Mouse (Mus musculus): Measurements from ENCODE around the gene Nfia.

The Nfia gene

GRCm38 (mm10) chr4:98113289-98114024 lies 340.9 kb downstream of the Nfia start:
- no peak for DNase-seq

DNA sequence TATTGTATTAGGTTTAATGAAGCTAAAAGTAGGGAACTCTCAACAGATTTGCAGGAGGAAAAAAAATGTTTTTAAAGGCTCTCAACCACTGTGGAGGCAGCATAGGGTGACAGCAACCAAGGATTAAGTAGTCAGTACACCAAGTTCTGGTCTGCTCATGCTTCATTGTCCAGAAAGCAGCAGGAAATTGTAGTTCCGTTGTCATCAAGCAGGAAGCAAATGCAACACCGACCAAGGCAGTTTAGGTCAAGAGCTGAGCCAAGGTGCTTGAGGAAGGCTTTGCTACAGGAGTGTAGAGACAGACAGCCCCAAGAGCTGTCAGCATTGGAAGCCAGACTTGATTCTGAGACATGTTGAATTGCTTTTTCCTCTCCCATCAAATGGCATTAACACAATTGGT lies 342.4 kb downstream of the Nfia start:
- no peak for DNase-seq

DNA sequence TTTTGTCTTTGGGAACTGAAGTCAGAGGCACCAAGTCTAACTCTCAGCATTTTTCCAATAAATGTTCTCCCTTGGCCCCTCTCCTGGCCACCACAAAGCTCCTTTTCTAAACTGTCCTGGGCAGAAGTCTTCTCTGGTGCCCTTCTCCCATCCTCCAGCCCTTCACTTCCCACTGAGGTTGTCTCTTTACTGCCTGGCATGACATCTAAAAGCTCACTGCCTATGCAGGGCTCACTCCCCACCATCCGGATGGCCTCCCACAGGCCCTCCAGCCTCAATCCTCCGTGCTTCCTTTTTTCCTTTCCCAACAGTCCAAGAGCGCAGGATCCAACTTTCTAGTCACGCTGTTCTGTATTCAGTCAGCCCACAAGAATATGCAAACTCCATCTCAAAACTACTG lies 342.9 kb downstream of the Nfia start:
- no peak for DNase-seq

- DNase-seq, result no peak
These were observed 343.5 kb downstream of the Nfia start for GRCm38 (mm10) chr4:98116046-98116445.

- DNase-seq, result no peak
These were observed 345.6 kb downstream of the Nfia start for GRCm38 (mm10) chr4:98118126-98118525.

- DNase-seq, result no peak
These were observed 346.5 kb downstream of the Nfia start for GRCm38 (mm10) chr4:98118761-98119675.

DNA sequence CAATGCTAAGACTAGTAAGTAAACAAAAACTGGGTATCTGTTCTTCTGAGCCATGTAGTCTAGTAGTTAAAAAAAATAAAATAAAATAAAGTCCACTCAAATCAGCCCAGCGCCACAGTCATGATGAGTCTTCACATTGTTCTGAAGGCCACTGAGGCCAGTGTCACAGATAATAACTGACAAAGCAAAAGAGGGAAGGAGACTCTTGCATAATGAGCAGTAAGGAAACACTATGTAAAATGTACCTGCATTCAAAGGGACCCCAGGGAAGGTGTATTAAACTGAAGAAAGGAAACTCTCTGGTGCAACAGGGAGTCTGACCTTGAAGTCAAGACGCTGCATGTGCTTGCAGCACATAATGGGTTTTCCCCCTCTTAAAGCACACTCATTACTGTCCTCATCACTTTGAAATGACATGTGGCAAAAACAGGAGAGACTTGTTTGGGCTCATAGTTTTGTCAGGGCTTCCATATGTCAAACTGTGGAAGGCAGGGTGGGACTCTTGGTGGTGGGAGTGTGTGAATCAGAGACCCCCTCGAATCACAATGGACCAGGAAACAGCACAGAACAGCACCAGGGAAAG lies 347.5 kb downstream of the Nfia start:
- no peak for DNase-seq

- DNase-seq, result no peak
These were observed 348.3 kb downstream of the Nfia start for GRCm38 (mm10) chr4:98120706-98121340.

- no peak for DNase-seq
These were observed 353.6 kb downstream of the Nfia start for GRCm38 (mm10) chr4:98126003-98126677.

DNA sequence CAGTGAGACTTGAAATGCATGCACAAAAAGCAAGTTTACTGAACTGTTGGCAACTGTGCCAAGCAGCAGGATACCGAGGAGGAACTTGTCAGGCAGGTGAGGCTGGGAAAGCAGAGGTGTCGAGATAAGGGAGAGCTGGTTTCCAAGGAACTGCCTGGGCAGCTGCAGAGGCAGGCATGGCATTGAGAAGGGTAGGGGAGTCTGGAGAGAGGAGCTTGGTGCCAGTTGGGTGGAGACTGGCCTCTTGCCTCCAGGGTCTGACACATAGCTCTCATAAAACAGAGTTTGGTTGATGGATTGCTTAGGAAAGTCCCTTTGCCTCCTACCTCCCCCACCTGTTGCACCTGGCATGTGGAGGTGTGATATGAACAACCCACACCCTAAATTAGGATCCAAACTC lies 358.3 kb downstream of the Nfia start:
- no peak for DNase-seq

DNA sequence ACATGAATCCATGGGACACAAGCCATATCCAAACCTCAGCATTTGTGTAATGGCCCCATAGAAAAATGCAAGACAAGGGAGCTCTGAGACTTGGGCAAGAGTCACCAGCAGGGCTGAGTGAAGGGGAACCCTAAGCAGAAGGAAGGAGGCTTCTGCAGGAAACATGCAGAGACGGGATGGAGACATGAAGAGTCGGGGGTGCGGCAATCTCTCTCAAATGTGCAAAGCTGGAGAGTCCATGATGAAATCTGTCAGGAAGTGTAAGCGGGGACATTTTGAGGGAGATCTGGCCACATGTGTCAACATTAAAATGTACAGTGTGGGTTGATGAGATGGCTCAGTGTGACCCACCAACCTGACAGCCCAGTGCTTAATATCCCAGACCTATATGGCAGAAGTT lies 361.5 kb downstream of the Nfia start:
- DNase-seq, result no peak

GRCm38 (mm10) chr4:98136072-98136471 lies 363.5 kb downstream of the Nfia start:
- DNase-seq, result no peak

DNA sequence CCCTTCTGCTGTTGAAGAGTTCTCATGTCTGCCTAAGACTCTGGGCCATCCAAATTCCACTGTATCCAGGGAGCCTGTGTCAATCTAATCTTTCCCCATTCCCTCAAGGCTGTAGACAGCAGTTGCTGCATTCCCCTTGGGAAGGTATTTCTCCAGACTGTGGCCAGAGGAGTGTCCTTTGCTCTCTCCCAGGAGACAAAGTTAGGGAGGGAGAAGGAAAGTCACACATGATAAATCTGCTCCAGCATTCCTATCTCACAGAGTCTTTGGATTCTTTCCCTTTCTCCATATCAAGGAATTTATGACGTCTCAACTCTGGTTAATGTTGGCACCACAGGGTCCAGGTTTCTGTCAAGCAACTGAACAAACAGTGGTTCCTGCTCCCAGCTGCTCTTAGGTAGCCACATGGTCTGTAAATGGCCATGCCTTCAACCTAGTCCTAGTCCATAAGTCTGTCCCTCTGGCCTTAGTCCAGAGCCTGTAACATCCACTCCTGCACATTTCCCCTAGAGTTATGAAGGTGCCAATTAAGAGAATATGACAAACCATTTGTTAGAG lies 370.4 kb downstream of the Nfia start:
- DNase-seq, result no peak

DNA sequence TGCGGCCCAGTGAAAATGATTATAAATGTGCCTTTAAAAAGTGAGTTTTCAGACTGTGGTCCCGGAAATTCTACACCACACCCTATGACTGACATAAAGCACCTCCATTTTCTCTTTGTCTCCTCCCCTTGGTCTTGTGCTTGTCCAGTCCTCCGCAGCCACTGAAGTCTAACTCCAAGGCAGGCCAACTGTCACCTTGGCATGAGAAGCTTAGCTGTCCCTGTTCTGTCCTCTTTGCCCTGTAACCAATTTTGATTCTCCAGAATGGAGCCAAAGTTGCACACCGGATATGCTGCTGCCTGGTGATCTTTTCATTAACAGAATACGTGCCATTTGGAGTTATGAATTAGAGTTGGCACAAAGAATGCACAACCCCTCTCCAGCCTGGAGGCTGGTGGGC lies 378.0 kb downstream of the Nfia start:
- DNase-seq, result no peak

DNA sequence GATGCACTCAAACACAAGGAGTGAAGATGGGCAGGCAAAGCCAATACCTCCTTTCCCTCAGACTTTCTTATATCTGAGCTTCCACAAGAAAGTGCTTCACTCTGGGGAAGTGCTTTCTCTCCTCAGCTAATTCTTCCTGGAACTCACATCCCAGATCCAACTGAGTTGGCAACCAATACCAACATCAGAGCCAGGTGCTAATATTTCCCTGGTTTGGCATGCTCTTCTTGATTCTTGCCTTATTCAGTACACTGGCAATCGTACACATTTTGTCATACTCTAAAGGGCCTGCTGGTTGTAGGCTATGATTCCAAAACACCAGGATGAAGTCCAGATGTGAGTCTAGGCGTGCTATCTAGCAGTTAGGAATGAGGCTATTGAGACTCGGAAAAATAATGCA lies 385.4 kb downstream of the Nfia start:
- DNase-seq, result no peak

GRCm38 (mm10) chr4:98166379-98166778 lies 393.8 kb downstream of the Nfia start:
- no peak for DNase-seq
